Mouse (Mus musculus) lung, adult 2 months (tissue): ENCODE data around the gene Dpm3.

Experiments
- CTCF ChIP-seq: fragments of 200-500 bp; IDR thresholded peaks from 2 replicates; pipeline ENCODE4 v1.5.1; 2011; ENCODE audit warnings: mild to moderate bottlenecking, low read length, control low read depth; ENCODE audit not compliant: insufficient read depth
- POLR2A ChIP-seq: fragments of 200-500 bp; IDR thresholded peaks from 2 replicates; pipeline ENCODE4 v1.6.1; 2011; ENCODE audit warnings: low read depth, mild to moderate bottlenecking, control low read depth, low read length, borderline replicate concordance; ENCODE audit errors: extremely low read depth

- TF ChIP-seq CTCF (no peak), POLR2A (no peak)
Observed at GRCm38 (mm10) chr3:89256177-89256576, 3.0 kb upstream of the Dpm3 start.
